Mouse (Mus musculus) NIH3T3 (cell line): ENCODE results near the gene Tmem108.

Source experiments
- DNase-seq: peaks from one replicate; pipeline ENCODE4 v3.0.0-alpha.2; 2012; ENCODE audit warnings: low read depth

Tmem108 gene

DNA sequence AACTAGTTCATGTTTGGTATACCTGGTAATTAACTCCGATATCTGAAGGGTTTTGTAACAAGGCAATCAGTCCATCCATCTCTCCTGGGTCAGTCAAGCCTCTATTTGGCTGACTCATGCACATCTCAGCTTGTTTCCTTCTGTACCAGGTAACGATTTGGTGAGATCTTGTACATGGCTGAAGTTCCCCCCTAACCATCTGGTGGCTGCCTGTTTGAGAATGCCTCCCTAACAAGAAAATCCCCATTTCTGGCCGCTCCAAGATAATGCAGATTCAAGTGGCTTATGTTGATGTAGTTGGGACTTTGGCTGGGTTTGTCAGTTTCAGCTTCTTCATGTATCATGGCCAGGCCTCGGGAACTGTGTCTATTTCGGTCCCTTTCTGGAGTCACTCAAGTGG, 170.8 kb downstream of the Tmem108 start:
- no peak for DNase-seq

DNA sequence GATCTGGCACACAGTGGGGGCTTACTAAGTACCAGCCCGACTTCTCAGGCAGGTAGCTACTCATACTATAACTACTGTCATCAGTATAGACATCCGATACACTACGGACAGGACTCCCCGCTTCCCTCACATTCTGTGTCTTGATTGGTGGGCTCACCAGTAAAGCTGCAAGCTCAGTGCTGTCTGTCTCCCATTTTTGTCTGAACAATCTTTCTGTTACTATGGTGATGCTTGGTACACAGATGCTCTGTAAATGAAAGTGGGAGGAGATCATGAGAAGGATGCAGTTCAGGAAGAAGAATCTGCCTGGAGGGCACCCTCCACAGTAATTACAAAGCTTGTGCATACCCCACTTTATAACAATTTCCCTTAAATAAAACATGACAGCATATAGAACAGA, 176.8 kb downstream of the Tmem108 start:
- DNase-seq, result no peak

DNA sequence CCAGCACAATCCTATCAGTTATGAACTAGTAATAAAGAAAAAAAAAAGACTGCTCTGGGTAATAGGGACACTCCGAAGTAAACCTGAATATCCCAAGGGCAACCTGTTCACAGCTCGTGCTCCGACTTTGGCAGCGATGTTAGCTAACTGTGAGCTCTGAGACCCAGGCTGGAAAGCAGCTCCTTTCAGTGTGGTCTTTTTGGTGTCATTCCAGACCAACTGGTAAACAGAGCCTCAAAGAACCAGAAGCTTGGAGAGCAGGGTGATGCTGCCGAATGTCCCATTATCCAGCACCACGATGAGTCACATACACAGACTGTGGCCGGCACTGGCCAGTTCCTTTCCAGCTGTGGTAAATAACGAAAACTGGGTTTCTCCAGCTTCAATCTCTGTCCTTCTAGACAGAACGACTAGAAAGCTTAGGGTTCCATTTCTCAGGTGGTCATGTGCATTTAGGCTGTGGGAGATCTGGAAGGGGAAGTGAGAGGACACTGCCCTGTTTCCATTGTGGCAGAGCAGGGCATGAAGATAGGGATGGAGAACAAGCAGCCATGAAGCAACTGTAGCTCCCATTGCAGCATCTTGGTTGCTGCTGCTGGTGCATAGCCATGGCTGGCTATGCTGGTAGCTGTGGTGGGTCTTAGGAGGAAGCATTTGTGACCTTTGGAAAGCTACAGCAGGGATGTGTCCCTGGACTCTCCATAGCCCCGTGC, 179.2 kb downstream of the Tmem108 start:
- no peak for DNase-seq

DNA sequence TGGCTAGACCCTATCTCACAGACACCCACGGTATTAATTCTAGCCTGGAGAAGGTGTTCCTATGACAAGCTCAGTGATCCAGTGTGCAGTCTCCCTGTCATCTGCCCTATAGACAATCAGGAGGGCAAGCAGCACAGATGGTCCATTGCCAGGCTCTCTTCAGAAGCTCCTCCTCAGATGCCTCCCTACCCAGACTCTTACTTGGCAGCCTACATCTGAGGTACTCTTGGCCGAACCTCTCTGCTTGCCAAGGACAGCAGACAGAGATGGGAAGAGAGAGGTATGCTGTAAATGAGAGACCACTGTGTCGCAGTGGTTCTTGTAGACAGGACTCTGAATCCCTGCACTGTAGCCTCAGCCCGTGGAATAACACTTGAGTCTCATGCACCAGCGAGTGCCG, 181.0 kb downstream of the Tmem108 start:
- DNase-seq, result no peak

DNA sequence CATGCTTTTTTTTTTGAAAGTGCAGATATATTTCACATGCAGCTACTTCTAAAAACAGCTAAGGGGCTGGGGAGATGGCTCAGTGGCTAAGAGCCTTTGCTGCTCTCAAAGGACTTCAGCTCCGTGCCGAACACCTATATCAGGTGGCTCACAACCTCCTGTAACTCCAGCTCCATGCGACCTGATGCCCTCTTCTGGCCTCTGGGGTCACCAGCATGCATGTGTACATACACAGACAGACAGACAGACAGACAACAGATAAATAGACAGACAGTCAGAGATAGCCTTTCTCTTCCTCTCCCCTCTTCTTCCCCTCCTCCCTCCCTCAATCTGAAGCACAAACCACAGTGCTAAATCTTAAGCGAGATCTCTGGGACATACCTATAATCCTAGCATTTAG, 181.5 kb downstream of the Tmem108 start:
- no peak for DNase-seq

DNA sequence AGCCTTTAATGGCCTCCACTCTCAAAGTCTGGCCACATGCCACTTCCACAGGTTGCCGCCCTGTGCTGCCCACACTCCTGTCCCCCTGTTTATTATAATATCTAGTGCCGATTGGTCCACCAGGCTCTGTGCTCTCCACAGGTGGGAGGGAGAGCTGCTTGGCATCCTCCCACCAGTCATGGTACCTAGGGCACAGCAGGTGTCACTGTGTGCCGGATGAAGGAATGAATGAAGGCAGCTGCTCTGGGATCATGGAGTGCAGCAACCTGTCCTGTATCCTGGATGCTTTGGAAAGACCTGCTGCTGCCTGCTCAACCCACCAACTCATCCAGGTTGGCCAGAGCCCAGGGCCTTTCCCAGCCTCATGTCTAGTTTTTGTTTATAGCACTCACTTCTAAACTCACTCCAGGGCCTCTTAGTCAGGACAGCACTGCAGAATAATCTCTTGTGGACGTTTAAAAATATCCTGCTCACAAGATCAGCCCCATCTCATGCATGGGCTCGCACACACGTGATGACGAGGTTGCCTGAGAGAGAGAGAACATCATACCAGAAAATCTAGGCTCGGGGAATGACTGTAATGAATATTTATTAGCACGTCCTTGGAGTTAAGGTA, 182.1 kb downstream of the Tmem108 start:
- no peak for DNase-seq

DNA sequence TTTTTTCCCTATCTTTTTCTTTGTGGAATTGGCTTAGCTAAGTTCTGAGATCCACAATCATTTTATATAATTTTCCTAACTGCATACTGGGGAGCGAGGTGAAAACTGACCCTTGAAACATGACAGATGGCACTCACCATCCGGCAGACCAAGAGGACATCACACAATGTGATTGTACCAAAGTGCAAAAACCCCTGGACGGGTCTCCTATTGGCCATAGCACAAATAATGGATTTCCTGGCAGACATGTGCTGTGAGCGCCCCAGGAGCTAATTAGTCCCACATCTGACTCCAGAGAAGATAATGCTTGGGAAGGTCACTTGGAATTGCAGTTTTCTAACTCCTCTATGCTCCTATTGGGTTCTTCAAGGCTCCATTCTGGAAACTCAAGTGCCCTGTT, 183.9 kb downstream of the Tmem108 start:
- no peak for DNase-seq

DNA sequence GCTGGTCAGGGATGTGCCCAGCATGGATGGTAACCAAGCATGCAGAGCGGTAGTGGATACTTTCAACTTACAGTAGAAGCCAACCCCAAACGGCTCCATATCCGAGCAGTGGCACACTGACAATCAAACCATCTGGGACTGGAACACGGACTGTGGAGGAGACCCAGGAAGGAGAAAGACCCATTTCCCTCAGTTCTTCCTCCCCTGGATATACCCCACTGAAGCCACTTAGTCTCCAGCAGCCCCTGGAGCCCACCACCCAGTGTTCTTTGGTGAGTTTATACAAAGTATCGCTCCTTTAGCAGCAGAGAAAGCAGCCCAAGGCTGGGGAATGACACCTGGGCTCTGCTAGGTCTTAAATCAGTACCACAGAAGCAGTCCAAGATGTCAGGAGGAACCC, 184.5 kb downstream of the Tmem108 start:
- DNase-seq, result no peak

DNA sequence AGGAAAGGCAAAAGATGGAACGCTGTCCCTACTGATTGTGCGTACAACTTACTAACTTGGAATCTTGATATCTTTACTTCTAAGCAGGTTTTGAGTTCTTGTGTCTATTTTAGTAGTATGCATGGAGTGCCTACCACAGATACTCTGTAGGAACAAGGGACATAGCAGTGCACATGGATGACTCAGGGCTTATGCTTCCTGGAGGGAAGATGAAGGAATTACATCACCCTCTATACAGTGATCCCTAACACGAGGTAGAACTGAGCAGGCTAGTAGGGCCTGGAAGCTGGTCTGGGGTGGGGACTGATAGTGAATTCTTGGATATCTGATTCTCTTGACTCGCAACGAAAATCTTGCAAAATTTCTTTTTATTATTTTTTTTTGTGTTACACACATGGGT, 185.7 kb downstream of the Tmem108 start:
- no peak for DNase-seq

DNA sequence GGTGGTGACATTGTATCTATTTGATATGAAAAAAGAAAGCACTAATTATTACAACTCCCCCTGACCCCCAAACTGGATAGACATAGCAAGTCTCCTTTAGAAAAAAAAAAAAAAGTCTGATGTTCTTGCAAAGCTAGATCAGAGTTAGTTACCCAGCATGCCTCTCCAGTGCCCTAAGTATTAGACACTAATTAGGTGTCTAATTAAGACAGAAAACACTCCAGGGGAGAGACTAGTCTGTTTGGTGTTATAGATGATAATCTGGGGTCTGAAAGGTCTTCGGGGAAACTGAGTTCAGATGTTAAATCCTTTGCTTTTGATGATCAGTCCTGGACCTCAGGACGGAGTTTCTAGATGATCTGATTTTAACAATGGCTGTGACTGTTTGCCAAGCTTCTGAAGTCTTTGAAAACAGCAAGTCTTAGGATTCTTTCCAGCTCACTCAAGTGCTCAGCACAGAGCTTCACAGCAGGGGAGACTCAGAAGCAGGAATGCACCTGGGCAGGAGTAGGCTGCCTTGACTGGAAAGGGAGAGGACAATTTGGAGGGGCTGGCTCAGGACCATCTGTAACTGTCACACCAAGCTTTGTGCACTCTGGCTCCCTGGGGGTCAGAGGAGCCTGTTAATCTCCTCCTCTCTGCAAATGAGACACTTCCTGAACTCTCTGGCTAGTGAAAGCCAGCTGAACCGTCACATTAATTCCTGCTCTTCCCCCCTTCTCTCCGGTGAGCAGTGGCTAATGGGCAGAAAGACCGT, 187.5 kb downstream of the Tmem108 start:
- DNase-seq, result no peak

DNA sequence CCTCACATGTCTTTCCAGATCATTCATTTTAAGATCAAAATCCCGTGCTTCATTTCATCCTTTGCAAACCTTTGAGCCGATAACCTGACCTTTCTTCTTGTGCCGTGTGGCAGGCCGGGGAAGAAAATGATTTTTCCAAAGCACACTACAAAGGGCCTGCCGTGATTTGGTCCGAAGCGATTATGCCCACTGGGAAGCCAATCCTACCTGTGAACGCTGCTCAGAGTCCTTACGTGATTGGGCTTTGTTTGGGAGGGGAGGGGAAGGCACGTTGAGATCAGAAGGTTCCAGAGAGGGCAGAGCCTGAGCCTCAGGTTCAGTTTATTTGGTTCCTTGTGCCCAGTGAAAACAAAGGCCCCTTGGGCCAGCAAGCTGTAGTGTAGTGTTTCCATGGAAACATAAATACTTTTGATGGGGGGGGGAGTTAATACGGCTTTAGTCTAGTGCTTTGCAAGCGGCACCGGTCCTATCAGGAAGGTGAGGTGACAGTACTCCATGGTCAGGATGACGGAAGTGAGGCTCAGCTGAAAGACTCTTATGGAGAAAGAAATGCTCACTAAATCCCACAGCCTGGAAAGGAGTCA, 191.4 kb downstream of the Tmem108 start:
- DNase-seq, result no peak

DNA sequence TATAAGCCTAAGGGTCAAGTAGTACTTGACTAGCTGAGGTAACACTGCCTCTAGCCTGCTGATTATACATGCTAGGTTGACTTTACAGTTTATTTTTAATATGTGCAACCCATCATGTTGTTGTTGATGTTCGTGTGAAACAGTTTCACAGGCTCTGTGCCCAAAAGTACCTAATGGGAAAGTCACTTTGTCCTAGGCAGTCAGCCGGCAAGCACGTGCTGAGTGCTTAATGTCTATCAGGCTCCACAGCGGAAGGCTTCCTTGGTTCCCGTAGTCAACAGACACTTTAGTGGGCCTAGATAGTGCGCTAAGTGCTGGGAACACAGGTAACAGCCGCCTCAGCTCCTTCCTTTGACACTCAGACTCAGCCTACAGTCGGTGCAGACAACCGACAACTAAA, 192.7 kb downstream of the Tmem108 start:
- DNase-seq, result no peak

DNA sequence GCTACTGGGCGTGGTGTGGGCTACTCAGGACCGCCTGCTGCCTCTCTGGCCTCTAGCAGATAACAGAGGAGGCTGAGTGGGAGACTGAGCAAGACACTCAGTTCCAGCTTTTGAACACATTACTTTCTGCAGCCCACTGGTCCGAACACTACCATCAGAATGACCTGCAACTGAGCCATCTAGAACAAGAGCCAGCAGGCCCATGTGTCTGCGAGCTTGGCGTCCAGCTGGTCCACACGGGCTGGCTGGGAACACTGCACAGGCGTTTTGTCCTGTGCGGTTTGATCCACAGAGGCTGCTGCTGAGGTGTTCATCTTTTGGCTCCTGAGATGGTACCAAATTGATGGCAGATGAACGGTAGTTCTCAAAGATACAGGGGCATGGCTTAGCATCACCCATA, 196.5 kb downstream of the Tmem108 start:
- DNase-seq, result no peak

DNA sequence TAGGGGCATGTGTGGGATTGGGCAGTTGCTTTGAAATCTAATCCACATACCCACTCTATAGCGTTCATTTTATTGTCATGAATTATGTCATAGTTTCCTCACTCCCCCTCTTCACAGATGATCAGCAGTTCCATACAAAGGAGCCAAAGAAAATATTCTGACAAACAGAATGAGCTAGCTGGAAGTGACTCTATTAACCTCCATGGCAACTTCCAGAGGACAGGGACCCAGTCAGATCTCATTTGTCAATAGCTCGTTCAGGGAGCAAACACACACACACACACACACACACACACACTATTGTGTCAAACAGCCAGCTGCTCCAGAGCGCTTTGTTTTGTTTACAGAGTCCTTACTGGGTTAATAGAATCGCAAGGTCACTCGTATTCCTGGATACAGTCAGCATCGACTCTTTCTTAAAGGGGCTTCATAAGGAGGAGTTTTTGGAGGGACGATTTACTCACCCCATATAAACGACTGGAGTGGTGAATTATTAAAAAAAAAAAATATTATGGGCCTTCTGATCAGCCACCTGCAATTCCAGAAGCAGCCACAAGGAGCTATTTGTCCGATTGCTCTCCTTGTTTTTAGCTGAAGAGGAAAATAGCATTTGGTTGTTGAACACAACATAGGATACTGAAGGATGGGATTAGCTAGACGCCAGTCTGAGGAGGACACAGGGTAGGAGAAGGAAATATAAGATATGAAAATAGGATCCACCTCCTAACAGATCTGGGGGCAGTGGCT, 197.6 kb downstream of the Tmem108 start:
- peak; percentile 60 for DNase-seq

DNA sequence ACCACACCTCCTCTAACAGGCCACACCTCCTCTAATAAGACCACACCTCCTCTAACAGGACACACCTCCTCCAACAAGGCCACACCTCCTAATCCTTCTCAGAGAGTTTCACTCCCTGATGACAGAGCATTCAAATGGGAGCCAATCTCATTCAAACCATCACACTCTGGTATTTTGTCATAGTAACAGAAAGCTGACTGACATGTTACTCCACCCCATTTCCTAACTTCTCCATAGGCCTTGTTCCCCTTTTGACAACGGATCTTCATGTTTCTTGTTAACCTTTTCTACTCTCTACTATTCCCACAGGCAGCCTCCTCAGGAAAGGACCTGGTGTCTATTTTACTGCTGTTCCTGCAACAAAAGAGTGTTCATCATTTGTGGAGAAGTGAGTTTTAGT, 199.6 kb downstream of the Tmem108 start:
- DNase-seq, result no peak

DNA sequence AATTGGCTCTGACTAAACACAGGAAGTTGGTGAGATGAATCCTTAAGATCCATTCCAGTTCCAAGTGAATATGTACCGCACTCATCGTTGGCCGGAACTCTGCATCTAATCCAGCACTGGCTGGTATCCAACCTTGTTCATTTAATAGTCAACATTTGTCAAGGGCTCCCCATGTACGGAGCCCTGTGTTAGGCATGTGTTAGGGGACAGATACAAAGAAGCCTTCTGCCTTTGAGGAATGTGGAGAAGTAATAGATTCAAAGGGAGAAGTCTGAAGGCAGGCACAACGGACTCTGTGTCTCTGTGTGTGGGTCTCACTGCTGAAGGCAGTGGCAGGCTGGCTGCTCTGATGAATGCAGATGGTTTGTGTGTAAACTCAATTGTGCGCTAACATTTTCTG, 202.9 kb downstream of the Tmem108 start:
- no peak for DNase-seq

DNA sequence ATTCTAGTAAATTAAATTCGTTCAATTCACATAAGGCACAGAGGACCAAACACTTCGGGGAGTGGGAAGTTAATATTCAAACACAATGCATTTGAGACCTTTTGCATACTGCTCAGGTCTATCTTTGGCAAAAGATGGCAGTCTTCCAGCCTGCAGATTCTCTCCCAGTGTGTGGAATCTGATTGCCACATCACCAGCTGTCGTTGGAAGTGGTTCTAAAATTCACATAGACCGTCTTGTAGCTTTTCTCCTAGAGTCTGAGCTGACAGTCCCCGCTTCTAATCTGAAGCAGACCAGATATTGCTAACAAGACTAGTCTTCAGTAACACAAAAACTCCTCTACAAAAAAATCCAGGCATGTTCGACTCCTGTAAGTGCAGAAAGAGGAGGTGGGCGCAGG, 203.4 kb downstream of the Tmem108 start:
- peak; percentile 3 for DNase-seq

DNA sequence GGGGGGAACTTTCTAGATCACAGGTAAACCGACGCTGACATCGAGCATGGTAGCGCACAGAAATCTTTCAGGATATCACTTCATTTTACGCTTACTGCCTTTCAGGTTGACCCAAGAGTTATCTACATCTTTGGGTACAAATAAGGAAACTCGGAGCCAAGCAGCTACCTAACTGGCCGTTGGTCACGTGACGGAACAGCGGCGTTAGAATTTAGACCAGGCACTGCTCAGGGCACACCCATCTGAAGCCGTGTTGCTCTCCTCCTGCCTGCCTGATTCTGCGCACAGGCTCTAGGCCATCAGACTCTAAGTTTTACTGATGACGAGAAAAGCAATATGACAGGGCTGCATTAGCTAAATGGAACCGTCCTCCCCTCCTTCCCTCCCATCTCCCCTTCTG, 204.6 kb downstream of the Tmem108 start:
- DNase-seq, result no peak

DNA sequence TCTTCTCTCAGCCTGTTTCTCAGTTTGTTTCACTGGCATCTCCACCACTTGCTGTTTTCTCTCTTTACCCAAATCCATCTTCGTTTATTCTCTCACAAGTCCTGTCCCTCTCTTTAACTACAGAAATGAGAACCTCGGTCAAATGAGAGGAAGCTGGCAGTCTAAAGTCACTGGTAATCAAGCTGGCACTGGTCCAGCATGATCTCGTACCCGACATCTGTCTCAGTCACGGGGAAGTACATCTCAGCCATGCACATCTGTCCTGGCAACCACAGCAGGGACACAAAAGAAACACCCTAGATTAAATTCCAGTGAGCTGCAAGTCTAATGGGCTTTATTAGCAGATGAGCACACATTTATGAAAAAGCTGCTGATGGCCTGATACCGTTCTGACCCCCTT, 206.3 kb downstream of the Tmem108 start:
- DNase-seq, result no peak

DNA sequence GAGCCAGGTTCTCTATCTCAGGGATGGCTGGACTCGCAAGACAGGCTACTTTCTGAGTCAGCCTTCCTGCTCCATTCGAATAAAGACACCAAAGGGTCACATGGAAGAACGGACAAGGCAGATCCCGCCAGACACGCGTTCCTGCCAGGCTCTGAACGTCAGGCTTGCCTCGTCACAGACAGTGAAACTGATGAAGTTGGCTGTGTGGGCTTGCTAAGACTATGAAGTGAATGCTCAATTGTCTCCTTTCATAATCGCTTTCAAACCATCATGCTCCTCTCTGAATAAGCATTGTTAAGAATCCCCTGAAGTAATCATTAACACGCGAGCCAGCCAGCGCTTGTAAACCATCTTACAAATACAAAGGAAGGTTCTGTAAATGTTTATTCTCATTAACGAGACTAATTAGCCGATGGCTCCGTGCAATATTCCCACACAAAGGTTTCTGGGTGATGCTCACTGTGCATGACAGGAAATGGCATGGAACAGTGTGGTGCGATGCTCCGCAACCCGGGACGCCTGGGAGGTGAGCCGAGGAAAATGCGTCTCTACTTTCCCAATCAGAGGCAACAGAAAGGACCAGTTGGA, 210.9 kb downstream of the Tmem108 start:
- no peak for DNase-seq

DNA sequence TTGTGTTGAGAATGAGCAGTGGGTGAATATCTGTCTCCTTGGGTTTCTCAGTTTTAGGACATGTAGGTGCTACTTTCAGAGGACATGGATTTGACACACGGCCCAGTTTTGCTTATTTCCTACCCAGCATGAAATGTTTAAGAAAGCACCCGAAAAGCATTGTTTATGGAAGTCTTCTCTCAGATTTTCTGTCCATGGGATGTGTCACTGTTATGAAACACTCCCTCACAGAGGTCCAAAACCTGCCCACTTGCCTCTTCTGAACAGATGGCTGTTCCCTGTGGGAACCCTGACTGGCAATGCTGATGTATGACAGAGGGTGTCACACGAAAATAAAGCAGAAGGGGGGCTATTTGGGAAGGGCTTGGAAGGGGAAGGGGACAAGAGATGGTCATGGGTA, 212.5 kb downstream of the Tmem108 start:
- DNase-seq, result no peak

DNA sequence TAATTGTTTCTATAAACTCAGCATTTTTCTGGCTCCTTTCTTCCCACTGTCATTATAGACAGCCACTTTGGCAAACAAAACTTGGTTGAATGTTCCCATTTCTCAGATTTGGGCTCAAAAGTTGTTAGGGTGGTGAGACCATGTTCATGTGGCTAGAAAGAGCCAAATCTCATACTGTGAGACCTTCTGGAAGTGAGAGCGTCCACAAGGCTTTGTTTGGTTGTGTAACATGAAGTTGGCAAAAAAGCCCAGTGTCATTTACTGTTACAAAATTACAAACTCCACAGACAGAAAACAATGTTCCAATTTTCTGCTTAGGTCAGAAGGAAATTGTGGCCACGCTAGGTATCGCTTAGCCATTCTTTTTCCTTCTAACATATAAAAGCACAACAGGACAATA, 213.0 kb downstream of the Tmem108 start:
- no peak for DNase-seq
